Mouse (Mus musculus) lung, embryonic 16.5 days (tissue): ENCODE measurements around the gene Cdh13. TPM values are rescaled to one million over a fixed set of nuclear protein-coding genes. Genes with fewer than 3 reads are reported as not detected.

Experiments used
- ATAC-seq: fragments of 200-750 bp; cut with Nextera tagmentation; 2 replicates; pipeline ENCODE4 v1.8.0; 2017; ENCODE audit warnings: low read depth, mild to moderate bottlenecking, moderate library complexity
- H3K27ac ChIP-seq: fragments of 300-500 bp; sonication (generic); 2 replicates; pipeline ENCODE4 v1.5.1; 2014; ENCODE audit warnings: mild to moderate bottlenecking, control low read depth, low read length
- H3K27me3 ChIP-seq: fragments of 300-500 bp; sonication (generic); 2 replicates; pipeline ENCODE4 v1.6.1; 2014; ENCODE audit warnings: low read depth, low read length, mixed read lengths; ENCODE audit not compliant: control insufficient read depth, insufficient read depth
- H3K36me3 ChIP-seq: fragments of 300-500 bp; sonication (generic); 2 replicates; pipeline ENCODE4 v1.6.1; 2014; ENCODE audit warnings: low read length; ENCODE audit not compliant: control insufficient read depth, insufficient read depth
- H3K4me1 ChIP-seq: fragments of 300-500 bp; sonication (generic); replicated peaks from 2 replicates; pipeline ENCODE4 v1.6.1; 2014; ENCODE audit warnings: low read length, mixed read lengths; ENCODE audit not compliant: control insufficient read depth, insufficient read depth
- H3K4me2 ChIP-seq: fragments of 300-500 bp; sonication (generic); 2 replicates; pipeline ENCODE4 v1.6.1; 2014; ENCODE audit warnings: low read depth, low read length, control low read depth
- H3K4me3 ChIP-seq: fragments of 300-500 bp; sonication (generic); 2 replicates; pipeline ENCODE4 v1.5.1; 2014; ENCODE audit warnings: mild to moderate bottlenecking, low read length, control low read depth
- H3K9ac ChIP-seq: fragments of 300-500 bp; sonication (generic); 2 replicates; pipeline ENCODE4 v1.6.1; 2014; ENCODE audit warnings: low read length, control low read depth
- H3K9me3 ChIP-seq: fragments of 300-500 bp; sonication (generic); 2 replicates; pipeline ENCODE4 v1.6.1; 2016; ENCODE audit warnings: low read length; ENCODE audit not compliant: control insufficient read depth
- WGBS: fragments of 180-500 bp; shearing (Covaris S2); extraction: QIAGEN DNeasy Blood & Tissue Kit; methylation state at CpG from one replicate; pipeline ENCODE4 v1.1.7; 2014; 5-methylcytosine and 5-hydroxymethylcytosine counted together
- polyA plus RNA-seq: library from polyadenylated mRNA; unstranded; fragments of >200 nt; fragmentation: Nextera tagmentation; extraction: Ambion mirVana; gene quantifications from 2 replicates; pipeline ENCODE4 v1.2.1, GENCODE M21; 2015

Gene Cdh13
- polyA plus RNA-seq, 1 experiment from 2014 or later = 5.8 TPM

DNA sequence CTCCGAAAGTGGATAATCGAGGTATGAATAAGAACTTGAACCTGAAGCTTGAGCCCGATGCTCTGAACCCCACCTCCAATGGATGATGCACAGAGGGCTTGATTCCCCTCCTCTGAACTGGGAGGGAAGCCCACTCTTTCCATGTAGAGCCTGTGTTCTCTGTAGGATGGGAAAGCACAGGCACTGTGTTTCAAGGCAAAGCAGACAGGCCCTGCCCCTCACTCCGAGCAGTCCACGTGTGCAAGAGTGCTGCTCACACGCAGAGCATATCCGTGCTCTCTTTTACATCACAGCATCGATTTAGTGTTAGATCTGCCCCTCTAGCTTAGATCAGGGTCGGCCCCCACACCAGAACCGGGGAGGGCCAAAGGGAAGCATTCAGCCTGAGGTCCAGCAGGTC is 547.5 kb downstream of the Cdh13 start:
- ATAC-seq = no peak
- no peaks in the 10 kb centered on the region for H3K36me3 ChIP-seq
- no peaks in the 10 kb centered on the region for H3K27me3 ChIP-seq
- H3K4me3 ChIP-seq = no peak overlapping the region
- H3K9ac ChIP-seq = no peak overlapping the region
- 78% methylated on average over 10 of the region's 10 CpGs for WGBS
- no peaks in the 10 kb centered on the region for H3K4me1 ChIP-seq
- H3K4me2 ChIP-seq = no peak overlapping the region
- no peak overlapping the region for H3K27ac ChIP-seq
- no peaks in the 10 kb centered on the region for H3K9me3 ChIP-seq

DNA sequence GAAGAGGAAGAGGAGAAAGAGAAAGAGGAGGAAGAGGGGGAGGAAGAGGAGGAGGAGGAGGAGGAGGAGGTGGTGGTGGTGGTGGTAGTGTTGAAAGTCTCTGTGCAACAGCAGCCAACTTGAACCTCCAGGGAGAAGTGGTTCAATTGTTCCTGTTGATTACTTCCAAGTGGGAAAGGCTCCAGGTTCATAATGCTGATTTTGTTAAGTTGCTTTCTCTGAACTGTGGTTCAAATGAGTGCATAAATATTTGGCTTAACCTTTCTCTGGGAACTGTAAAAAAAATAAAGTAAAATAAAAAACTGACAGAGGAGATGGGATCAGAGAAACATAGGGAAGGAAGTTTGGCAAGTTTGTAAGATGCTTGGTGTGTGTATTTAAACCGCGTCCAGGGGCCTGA is 555.3 kb downstream of the Cdh13 start:
- Histone ChIP-seq H3K27me3 (no peaks in the 10 kb centered on the region), H3K4me2 (no peak overlapping the region), H3K4me1 (no peaks in the 10 kb centered on the region), H3K4me3 (no peak overlapping the region), H3K9ac (no peak overlapping the region), H3K9me3 (no peaks in the 10 kb centered on the region), H3K27ac (no peak overlapping the region), H3K36me3 (no peaks in the 10 kb centered on the region)
- WGBS = 65% methylated on average over 2 of the region's 2 CpGs
- ATAC-seq = no peak

GRCm38 (mm10) chr8:118845690-118846089 is 562.2 kb downstream of the Cdh13 start:
- Histone ChIP-seq H3K36me3 (no peaks in the 10 kb centered on the region), H3K9me3 (no peaks in the 10 kb centered on the region), H3K4me1 (no peaks in the 10 kb centered on the region), H3K27ac (no peak overlapping the region), H3K9ac (no peak overlapping the region), H3K4me2 (no peak overlapping the region), H3K4me3 (no peak overlapping the region), H3K27me3 (no peaks in the 10 kb centered on the region)
- ATAC-seq = no peak

- Histone ChIP-seq H3K4me2 (no peak overlapping the region), H3K4me1 (no peaks in the 10 kb centered on the region), H3K27ac (no peak overlapping the region), H3K27me3 (no peaks in the 10 kb centered on the region), H3K9me3 (no peaks in the 10 kb centered on the region), H3K4me3 (no peak overlapping the region), H3K9ac (no peak overlapping the region), H3K36me3 (no peaks in the 10 kb centered on the region)
- no peak for ATAC-seq
- 39% methylated on average over 5 of the region's 5 CpGs for WGBS
These were observed 564.5 kb downstream of the Cdh13 start for GRCm38 (mm10) chr8:118848021-118848420.

DNA sequence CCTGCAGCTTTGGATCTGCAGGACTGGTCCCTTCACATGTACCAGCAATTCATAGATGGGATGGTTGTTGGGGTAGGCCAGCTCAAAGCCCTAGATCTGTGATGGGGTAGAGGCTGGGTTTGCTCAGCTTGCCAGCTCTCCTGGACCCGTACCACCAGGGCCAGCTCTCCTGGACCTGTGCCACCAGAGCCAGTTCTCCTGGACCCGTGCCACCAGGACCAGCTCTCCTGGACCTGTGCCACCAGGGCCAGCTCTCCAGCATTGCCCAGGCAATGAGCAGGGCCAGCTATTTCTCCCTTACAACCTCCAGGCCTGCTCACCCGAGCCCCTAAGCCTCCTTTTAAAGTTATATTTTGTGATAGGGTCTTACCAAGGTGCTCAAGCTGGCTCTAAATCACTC is 566.0 kb downstream of the Cdh13 start:
- no peaks in the 10 kb centered on the region for H3K4me1 ChIP-seq
- H3K4me3 ChIP-seq = no peak overlapping the region
- no peak overlapping the region for H3K4me2 ChIP-seq
- 68% methylated on average over 3 of the region's 3 CpGs for WGBS
- no peak overlapping the region for H3K9ac ChIP-seq
- H3K27ac ChIP-seq = no peak overlapping the region
- H3K9me3 ChIP-seq = no peaks in the 10 kb centered on the region
- no peaks in the 10 kb centered on the region for H3K27me3 ChIP-seq
- H3K36me3 ChIP-seq = no peaks in the 10 kb centered on the region
- ATAC-seq = no peak

DNA sequence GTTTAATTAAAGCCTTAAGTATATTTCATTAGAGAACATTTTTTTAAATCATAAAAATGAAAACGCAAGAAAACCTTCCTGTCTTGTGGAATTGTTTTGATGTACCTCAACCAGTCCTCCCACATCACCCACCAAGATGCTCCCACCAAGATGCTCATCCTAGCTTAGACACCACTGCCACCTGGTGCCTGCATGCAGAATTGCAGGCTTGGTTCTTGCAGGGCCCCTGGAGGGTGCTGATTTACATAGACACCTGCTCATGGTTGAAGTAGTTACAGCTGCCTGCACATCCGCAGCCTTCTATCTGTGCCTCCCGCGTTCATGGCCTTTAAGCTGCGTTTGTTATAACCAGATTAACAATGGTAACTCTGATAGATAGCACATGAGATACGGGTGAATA is 566.8 kb downstream of the Cdh13 start:
- H3K27me3 ChIP-seq = no peaks in the 10 kb centered on the region
- no peaks in the 10 kb centered on the region for H3K4me1 ChIP-seq
- no peaks in the 10 kb centered on the region for H3K36me3 ChIP-seq
- H3K27ac ChIP-seq = no peak overlapping the region
- WGBS = 20% methylated on average over 6 of the region's 6 CpGs
- H3K4me3 ChIP-seq = no peak overlapping the region
- ATAC-seq = no peak
- H3K4me2 ChIP-seq = no peak overlapping the region
- H3K9ac ChIP-seq = no peak overlapping the region
- H3K9me3 ChIP-seq = no peaks in the 10 kb centered on the region

- no peak overlapping the region for H3K4me2 ChIP-seq
- no peak overlapping the region for H3K27ac ChIP-seq
- H3K4me1 ChIP-seq = no peaks in the 10 kb centered on the region
- no peak for ATAC-seq
- H3K27me3 ChIP-seq = no peaks in the 10 kb centered on the region
- H3K36me3 ChIP-seq = no peaks in the 10 kb centered on the region
- H3K9me3 ChIP-seq = no peaks in the 10 kb centered on the region
- no peak overlapping the region for H3K9ac ChIP-seq
- 87% methylated on average over 10 of the region's 10 CpGs for WGBS
- H3K4me3 ChIP-seq = no peak overlapping the region
These were observed 567.8 kb downstream of the Cdh13 start for GRCm38 (mm10) chr8:118851361-118851760.

GRCm38 (mm10) chr8:118852861-118853260 is 569.3 kb downstream of the Cdh13 start:
- H3K4me1 ChIP-seq = no peaks in the 10 kb centered on the region
- 72% methylated on average over 12 of the region's 12 CpGs for WGBS
- no peaks in the 10 kb centered on the region for H3K9me3 ChIP-seq
- H3K27me3 ChIP-seq = no peaks in the 10 kb centered on the region
- no peak overlapping the region for H3K4me2 ChIP-seq
- H3K9ac ChIP-seq = no peak overlapping the region
- H3K36me3 ChIP-seq = no peaks in the 10 kb centered on the region
- H3K27ac ChIP-seq = no peak overlapping the region
- H3K4me3 ChIP-seq = no peak overlapping the region
- ATAC-seq = no peak

- Histone ChIP-seq H3K4me3 (no peak overlapping the region), H3K27me3 (no peaks in the 10 kb centered on the region), H3K27ac (no peak overlapping the region), H3K9me3 (no peaks in the 10 kb centered on the region), H3K4me1 (no peaks in the 10 kb centered on the region), H3K9ac (no peak overlapping the region), H3K4me2 (no peak overlapping the region), H3K36me3 (no peaks in the 10 kb centered on the region)
- WGBS = 62% methylated on average over 8 of the region's 8 CpGs
- ATAC-seq = no peak
These were observed 571.1 kb downstream of the Cdh13 start for GRCm38 (mm10) chr8:118854656-118855055.

DNA sequence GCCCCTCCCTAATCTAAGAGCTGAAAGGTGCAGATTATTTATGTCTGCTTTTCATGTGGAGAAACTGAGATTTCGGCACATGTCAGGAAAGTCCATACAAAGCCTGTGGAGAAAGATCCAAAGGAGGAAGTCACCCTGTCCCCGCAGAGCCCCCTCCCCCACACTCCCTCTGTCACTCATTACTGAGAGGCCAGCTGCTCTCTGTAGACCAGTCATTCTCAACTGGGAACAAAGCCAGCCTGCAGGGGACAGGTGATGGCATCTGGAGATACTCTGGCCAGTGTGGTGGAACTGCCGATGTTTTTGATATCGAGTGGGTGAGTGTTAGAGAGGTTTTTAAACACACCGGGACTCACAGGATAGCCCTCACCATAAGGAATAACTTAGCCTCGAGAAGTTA is 582.8 kb downstream of the Cdh13 start:
- Histone ChIP-seq H3K9ac (no peak overlapping the region), H3K4me1 (no peaks in the 10 kb centered on the region), H3K9me3 (no peaks in the 10 kb centered on the region), H3K36me3 (no peaks in the 10 kb centered on the region), H3K27ac (no peak overlapping the region), H3K4me2 (no peak overlapping the region), H3K4me3 (no peak overlapping the region), H3K27me3 (no peaks in the 10 kb centered on the region)
- no peak for ATAC-seq
- WGBS = 56% methylated on average over 6 of the region's 6 CpGs
